Mouse (Mus musculus) stomach, embryonic 16.5 days (tissue): ENCODE data around the gene Plvap. TPM values are rescaled to one million over a fixed set of nuclear protein-coding genes. Genes with fewer than 3 reads are reported as not detected.
A peak's percentile ranks its signal among the peaks of the same experiment; 100 is the strongest.

Source experiments
- ATAC-seq: fragments of 200-750 bp; cut with Nextera tagmentation; 2 replicates; pipeline ENCODE4 v1.8.0; 2017; ENCODE audit warnings: moderate number of reproducible peaks, moderate TSS enrichment; ENCODE audit not compliant: insufficient read depth, low FRiP score
- H3K27ac ChIP-seq: fragments of 300-500 bp; sonication (generic); 2 replicates; pipeline ENCODE4 v1.5.1; 2014; ENCODE audit warnings: low read length
- H3K27me3 ChIP-seq: fragments of 300-500 bp; sonication (generic); 2 replicates; pipeline ENCODE4 v1.6.1; 2014; ENCODE audit warnings: low read length, control low read depth, mixed read lengths; ENCODE audit not compliant: control insufficient read depth, insufficient read depth
- H3K36me3 ChIP-seq: fragments of 300-500 bp; sonication (generic); 2 replicates; pipeline ENCODE4 v1.6.1; 2014; ENCODE audit warnings: low read length; ENCODE audit not compliant: control insufficient read depth, insufficient read depth
- H3K4me1 ChIP-seq: fragments of 300-500 bp; sonication (generic); 2 replicates; pipeline ENCODE4 v1.6.1; 2014; ENCODE audit warnings: low read length, control low read depth, mixed read lengths; ENCODE audit not compliant: control insufficient read depth, insufficient read depth
- H3K4me2 ChIP-seq: fragments of 300-500 bp; sonication (generic); 2 replicates; pipeline ENCODE4 v1.6.1; 2014; ENCODE audit warnings: low read depth, low read length, mixed read lengths
- H3K4me3 ChIP-seq: fragments of 300-500 bp; sonication (generic); replicated peaks from 2 replicates; pipeline ENCODE4 v1.5.1; 2014; ENCODE audit warnings: mild to moderate bottlenecking, low read length
- H3K9ac ChIP-seq: fragments of 300-500 bp; sonication (generic); 2 replicates; pipeline ENCODE4 v1.6.1; 2014; ENCODE audit warnings: low read length
- H3K9me3 ChIP-seq: fragments of 300-500 bp; sonication (generic); replicated peaks from 2 replicates; pipeline ENCODE4 v1.6.1; 2016; ENCODE audit warnings: low read length, control low read depth; ENCODE audit not compliant: control insufficient read depth
- WGBS: fragments of 180-500 bp; shearing (Covaris S2); extraction: QIAGEN DNeasy Blood & Tissue Kit; methylation state at CpG from one replicate; pipeline ENCODE4 v1.1.7; 2014; 5-methylcytosine and 5-hydroxymethylcytosine counted together
- polyA plus RNA-seq: library from polyadenylated mRNA; unstranded; fragments of >200 nt; fragmentation: Nextera tagmentation; extraction: Ambion mirVana; gene quantifications from 2 replicates; pipeline ENCODE4 v1.2.1, GENCODE M21; 2015

Plvap gene
- 79.7 and 81.8 TPM in 2 replicates for polyA plus RNA-seq

DNA sequence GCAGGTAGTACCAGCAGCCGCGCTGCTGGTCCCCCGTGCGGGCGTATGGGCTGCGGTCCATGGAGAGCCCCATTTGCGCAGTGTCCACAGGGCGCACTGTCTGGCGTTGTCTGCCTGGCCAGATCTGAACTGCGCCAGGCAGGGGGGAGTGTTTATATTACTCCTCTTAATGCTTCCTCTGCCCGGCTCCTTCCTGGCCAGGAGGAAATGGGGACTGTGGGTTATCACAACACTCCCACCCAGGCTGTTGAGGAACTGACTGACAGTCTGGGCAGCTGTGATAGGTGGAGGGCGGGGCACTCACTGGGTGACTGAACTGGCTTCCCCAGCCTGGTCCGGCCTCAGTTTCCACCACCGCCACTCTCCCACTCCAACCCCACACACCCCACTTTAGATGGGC is at the start of gene Plvap:
Gene Plvap (minus strand): TSS at position 109 of the 400 bp plus-strand sequence.
- H3K9ac ChIP-seq: no peak within 1 kb of the TSS
- H3K36me3 ChIP-seq: no peaks in the 10 kb centered on the region
- peak; percentile 54 for ATAC-seq
- WGBS: 27% methylated on average over 14 of the region's 14 CpGs
- H3K27me3 ChIP-seq: peaks cover 30% of the 10 kb centered on the region
- no peak within 1 kb of the TSS for H3K27ac ChIP-seq
- H3K4me1 ChIP-seq: 0 out of 2 replicates have a peak, but pooled peaks cover 6% of the 10 kb centered on the region
- no peaks in the 10 kb centered on the region for H3K9me3 ChIP-seq
- H3K4me3 ChIP-seq: peak within 1 kb of the TSS; percentile 11
- H3K4me2 ChIP-seq: no peak within 1 kb of the TSS

DNA sequence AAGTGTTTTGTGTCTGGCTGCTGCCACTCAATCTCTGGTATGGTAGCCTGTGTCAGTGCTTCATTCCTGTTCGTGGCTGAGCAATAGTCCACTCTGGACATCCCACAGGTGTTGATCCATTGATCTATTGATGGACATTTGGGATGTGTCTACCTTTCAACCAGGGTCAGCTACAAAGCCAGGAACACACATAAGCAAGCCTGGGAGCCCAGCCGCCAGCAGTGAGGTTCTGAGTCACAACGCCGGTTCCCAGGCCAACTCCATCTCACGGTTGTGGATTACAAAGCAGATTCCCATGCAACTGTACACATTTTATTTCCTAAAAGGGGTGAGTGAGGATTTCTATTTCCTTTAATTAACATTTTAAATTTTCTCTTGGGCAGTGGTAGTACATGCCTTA is 49.2 kb upstream of the Plvap start:
- Histone ChIP-seq H3K27me3 (peaks cover 36% of the 10 kb centered on the region), H3K9me3 (no peaks in the 10 kb centered on the region), H3K4me3 (no peak overlapping the region), H3K36me3 (no peaks in the 10 kb centered on the region), H3K9ac (no peak overlapping the region), H3K4me2 (no peak overlapping the region), H3K27ac (no peak overlapping the region), H3K4me1 (peaks cover 20% of the 10 kb centered on the region)
- ATAC-seq: no peak
- WGBS: 81% methylated on average over 5 of the region's 5 CpGs

DNA sequence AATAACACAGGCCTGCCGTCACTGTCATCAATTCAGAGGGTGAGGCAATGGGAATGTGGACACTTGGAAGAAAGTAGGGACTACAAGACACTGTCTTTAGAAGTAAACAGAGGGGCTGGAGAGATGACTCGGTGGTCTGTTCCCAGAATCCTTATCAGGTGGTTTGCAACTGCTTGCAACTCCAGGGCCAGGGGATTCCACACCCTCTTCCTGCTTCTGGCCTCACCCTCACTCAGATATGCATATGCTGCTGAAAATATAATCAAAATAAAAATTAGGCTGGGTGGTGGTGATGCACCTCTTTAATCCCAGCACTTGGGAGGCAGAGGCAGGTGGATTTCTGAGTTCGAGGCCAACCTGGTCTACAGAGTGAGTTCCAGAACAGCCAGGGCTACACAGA is 48.5 kb upstream of the Plvap start:
- Histone ChIP-seq H3K4me2 (no peak overlapping the region), H3K27me3 (peaks cover 36% of the 10 kb centered on the region), H3K9me3 (no peaks in the 10 kb centered on the region), H3K27ac (no peak overlapping the region), H3K4me3 (no peak overlapping the region), H3K4me1 (peaks cover 20% of the 10 kb centered on the region), H3K9ac (no peak overlapping the region), H3K36me3 (no peaks in the 10 kb centered on the region)
- WGBS: 74% methylated on average over 3 of the region's 3 CpGs
- ATAC-seq: no peak

DNA sequence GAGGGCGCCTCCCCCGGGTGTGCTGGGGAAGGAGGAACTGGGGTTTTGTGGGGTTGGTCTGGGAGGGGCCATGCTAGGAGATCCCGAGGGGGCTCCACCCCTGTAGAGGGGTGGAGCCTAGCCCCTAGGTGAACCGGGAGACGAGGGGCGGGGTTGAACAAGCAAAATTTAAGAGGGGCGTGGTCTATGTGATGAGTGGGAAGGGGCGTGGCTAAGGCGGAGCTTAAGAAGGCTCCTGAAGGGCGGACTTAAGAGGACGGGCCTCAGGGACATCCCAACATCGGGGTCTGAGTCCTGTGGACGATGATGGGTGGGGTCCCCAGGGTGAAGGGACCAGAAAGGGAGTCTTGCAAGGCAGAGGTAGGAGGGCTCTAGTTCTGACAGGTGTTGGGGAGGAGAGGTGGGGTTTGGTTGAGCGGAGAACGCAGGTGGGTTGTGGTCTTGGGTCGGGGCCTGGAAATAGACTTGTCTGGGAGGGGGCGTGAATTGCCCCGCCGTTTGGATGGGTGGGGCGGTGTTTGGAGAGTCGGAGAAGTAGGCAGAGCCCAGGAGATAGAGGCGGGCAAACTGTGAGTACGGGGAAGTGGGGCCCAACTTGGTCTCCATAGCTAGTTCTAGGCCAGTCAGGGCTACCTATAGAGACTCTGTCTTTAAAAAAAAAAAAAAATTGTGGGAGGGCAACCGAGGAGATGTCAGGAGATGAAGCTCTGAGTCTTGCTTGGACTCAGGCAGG is 47.6 kb upstream of the Plvap start:
- peak; percentile 74 for ATAC-seq
- 2% methylated on average over 24 of the region's 24 CpGs for WGBS
- no peak overlapping the region for H3K27ac ChIP-seq
- H3K4me2 ChIP-seq: peak overlapping the region; percentile 90
- peak overlapping the region; percentile 54 for H3K4me3 ChIP-seq
- peak overlapping the region; percentile 73 for H3K9ac ChIP-seq
- no peaks in the 10 kb centered on the region for H3K9me3 ChIP-seq
- H3K27me3 ChIP-seq: peaks cover 36% of the 10 kb centered on the region
- H3K36me3 ChIP-seq: no peaks in the 10 kb centered on the region
- peaks cover 20% of the 10 kb centered on the region for H3K4me1 ChIP-seq

DNA sequence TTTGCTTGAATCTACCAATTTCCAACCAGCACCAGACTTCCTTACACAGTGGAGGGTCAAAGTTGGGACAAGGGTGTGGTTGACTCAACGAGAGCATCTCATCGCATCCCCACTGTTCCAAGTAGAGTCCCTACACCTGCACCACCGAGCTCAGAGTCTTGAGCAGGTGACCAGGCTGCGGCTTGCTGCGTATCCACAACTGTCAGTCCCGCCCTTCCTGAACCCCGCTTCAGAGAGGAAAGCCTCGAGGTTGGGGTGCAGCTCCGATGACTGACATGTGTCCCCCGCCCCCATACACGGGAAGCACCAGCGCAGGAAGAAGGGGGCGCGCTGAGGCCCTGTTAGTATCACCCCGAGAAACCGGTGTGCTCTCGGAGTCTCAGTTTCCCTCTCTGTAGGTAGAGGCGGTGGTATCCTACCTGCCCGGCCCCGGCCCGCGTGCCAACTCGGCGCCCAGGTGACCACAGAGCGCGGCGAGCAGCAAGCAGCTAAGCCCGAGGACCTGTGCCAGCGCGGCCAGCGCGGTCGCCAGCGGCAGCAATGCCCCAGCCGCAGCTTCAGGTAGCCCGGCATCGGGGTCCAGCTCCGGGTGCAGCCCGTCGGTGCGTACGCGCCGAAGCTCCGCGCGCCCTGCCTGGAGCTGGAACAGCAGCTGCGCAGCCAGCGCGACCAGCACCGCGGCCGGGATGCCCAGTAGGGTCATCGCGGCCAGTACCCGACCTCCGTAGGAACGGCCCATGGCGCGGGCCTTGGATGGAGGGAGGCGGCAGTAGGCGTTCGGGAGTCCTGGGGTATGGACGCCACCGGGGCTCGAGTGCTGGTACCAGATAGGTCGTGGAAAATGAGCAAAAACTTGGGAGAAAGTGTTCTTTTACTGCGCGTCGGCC is 46.8 kb upstream of the Plvap start, which contains the start of gene Tmem221:
Gene Tmem221 (minus strand): TSS at position 801 of the 887 bp plus-strand sequence.
- H3K4me1 ChIP-seq: peaks cover 20% of the 10 kb centered on the region
- 3% methylated on average over 70 of the region's 70 CpGs for WGBS
- H3K27ac ChIP-seq: no peak within 1 kb of the TSS
- H3K4me2 ChIP-seq: peak within 1 kb of the TSS; percentile 90
- no peaks in the 10 kb centered on the region for H3K9me3 ChIP-seq
- ATAC-seq: peak; percentile 4; the same call in 1 of the 2 replicates
- no peaks in the 10 kb centered on the region for H3K36me3 ChIP-seq
- peak within 1 kb of the TSS; percentile 54 for H3K4me3 ChIP-seq
- peaks cover 36% of the 10 kb centered on the region for H3K27me3 ChIP-seq
- H3K9ac ChIP-seq: peak within 1 kb of the TSS; percentile 73

DNA sequence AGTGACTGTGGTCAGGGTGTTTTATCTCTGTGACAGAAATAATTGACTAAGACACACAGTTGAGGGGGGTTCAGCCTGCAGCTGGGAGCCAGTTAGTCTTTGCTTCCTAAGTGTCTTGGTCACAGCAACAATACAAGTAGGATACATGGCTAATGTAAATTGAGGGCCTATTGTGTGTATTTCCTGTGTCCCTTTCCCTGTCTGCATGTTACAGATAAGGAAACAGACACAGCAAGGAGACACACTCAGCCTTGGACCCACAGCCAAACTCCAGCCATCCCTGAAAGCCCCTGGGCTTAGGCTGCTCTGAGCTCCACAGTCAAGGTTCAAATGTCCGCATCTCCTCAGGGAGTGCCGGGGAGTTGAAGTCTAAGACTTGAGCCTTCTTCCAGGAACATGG is 43.1 kb upstream of the Plvap start:
- 91% methylated on average over 2 of the region's 2 CpGs for WGBS
- H3K36me3 ChIP-seq: no peaks in the 10 kb centered on the region
- no peak overlapping the region for H3K4me3 ChIP-seq
- H3K27me3 ChIP-seq: peaks cover 16% of the 10 kb centered on the region
- H3K4me1 ChIP-seq: peaks cover 20% of the 10 kb centered on the region
- no peak overlapping the region for H3K27ac ChIP-seq
- H3K4me2 ChIP-seq: no peak overlapping the region
- ATAC-seq: no peak
- H3K9me3 ChIP-seq: no peaks in the 10 kb centered on the region
- no peak overlapping the region for H3K9ac ChIP-seq

DNA sequence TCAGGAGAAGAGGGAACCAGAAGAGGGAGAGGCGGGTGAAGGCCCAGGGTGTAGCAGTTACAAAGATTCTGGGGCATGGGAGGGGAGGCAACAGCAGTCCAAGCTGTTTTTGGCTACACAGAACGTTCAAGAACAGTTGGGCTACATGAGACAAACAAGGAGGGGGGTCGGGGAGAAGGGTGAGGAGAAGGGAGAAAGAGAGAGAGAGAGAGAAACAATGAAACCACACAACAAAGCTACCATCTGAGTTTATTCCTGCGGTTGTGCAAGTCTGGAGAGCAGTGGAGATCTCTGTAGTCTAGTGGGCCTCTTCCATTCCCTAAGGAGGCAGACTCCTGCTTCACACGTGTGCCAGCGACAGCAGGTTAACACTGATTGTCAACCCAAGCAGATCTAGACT is 42.4 kb upstream of the Plvap start:
- H3K9ac ChIP-seq: no peak overlapping the region
- peaks cover 14% of the 10 kb centered on the region for H3K27me3 ChIP-seq
- WGBS: 69% methylated on average over 6 of the region's 6 CpGs
- H3K36me3 ChIP-seq: no peaks in the 10 kb centered on the region
- no peak overlapping the region for H3K4me3 ChIP-seq
- no peak overlapping the region for H3K4me2 ChIP-seq
- H3K4me1 ChIP-seq: peaks cover 16% of the 10 kb centered on the region
- no peaks in the 10 kb centered on the region for H3K9me3 ChIP-seq
- ATAC-seq: no peak
- H3K27ac ChIP-seq: no peak overlapping the region

DNA sequence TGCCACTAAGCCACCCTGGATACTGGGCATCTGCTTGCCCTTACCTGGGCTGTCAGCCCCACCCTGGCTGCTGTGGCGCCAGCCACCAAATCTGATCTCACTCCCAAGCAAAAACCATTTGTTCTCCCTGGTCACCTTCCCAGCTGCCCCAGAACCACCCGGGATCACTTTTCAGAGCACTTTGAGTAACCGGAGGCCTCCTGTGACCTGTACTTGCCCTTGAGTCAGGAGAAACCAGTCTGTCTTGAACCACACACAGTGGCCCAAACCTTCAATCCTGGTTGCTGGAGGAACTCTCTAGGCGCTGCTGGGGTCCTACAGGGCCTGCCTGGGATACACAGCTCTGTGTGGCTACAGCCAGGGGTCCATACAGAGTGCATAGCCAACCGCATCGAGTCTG is 41.2 kb upstream of the Plvap start:
- Histone ChIP-seq H3K27ac (0 out of 2 replicates have a peak overlapping the region, but pooled peaks have one; percentile 15), H3K4me1 (peaks cover 8% of the 10 kb centered on the region; the same call in 1 of the 2 replicates), H3K9me3 (no peaks in the 10 kb centered on the region), H3K4me3 (no peak overlapping the region), H3K27me3 (peaks cover 2% of the 10 kb centered on the region), H3K4me2 (no peak overlapping the region), H3K36me3 (no peaks in the 10 kb centered on the region), H3K9ac (no peak overlapping the region)
- no peak for ATAC-seq
- WGBS: 43% methylated on average over 6 of the region's 6 CpGs

DNA sequence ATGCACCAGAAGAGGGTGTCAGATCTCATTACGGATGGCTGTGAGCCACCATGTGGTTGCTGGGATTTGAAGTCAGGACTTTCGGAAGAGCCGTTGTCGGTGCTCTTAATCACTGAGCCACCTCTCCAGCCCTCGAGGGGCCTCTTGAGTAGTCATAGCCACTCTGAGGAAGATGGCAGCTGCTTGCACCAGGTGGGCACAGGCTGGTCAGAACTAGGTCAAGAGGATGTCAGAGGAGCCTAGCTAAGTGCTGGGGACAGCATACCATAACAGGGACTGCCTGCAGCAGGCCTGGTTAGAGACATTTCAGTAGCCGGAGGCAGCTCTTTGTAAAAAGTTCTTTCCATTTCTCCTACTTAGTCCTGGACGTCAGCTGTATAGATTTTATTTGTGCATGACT is 39.2 kb upstream of the Plvap start:
- no peak overlapping the region for H3K9ac ChIP-seq
- peaks cover 8% of the 10 kb centered on the region; the same call in 1 of the 2 replicates for H3K4me1 ChIP-seq
- H3K36me3 ChIP-seq: no peaks in the 10 kb centered on the region
- H3K4me2 ChIP-seq: no peak overlapping the region
- no peak overlapping the region for H3K27ac ChIP-seq
- ATAC-seq: no peak
- no peak overlapping the region for H3K4me3 ChIP-seq
- WGBS: 65% methylated on average over 7 of the region's 7 CpGs
- no peaks in the 10 kb centered on the region for H3K9me3 ChIP-seq
- H3K27me3 ChIP-seq: no peaks in the 10 kb centered on the region
